In the genomic region with DNA sequence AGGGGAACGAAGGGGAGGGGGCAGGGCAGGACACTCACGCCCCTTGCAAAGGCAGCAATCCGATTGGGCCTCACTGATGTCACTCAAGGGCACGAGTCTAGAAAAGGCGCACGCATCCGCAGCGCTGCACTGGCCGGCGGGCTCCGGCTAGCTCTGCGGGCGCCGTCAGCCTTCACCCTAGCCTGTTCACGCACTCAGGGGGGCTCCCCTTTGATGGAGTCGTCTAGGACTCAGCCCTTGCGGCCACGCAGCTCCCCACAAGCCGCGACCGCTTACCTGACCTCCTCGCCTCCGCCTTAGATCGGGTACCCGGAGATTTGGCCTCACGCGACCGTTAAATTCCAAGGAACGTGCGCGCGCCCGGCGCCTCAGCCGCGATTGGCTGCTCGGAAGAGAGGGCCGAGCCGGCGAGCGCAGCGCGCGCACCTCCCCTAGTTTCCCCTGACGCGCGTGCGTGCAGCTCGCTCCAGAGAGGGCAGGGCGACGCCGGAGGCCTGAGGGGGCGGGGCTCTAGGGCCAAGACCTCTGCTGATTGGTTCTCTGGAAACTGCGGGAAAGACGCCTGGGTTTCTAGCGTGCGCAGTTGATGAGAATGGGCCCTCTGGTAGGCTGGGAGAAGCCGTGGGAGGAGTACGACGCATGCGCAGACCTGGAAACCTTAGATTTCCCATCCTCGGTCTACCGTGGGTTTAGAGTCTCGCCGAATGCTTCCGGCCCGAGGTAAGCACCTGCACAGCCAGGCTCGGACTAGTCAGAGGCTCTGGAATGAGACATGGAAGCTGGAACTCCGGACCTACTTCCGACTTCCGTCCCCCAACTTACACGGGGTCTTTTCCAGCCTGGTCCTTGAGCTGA, we compare ENCODE assay signal across 8 mouse cellular contexts. TPM values are rescaled to one million over a fixed set of nuclear protein-coding genes. Genes with fewer than 3 reads are reported as not detected.
DNase-seq lines count a peak whose midpoint lies in the region; ATAC-seq and TF ChIP-seq lines count a peak whose summit lies in the region.

A gene (minus strand): TSS at position 463 of the 855 bp plus-strand sequence.
A gene (plus strand): TSS at position 580 of the 855 bp plus-strand sequence.

- H3K4me3 ChIP-seq in ES-E14 (ENCODE audit: insufficient read depth in 1 of 2, low read depth in 1 of 2, low read length in 2 of 2, poor library complexity in 1 of 2, severe bottlenecking in 1 of 2), result peak within 1 kb of the TSS; percentile 84 to 96
- H3K4me3 ChIP-seq in forebrain, embryonic 15.5 days, result peak within 1 kb of the TSS; percentile 88
- peak within 1 kb of the TSS; percentile 90 for H3K4me3 ChIP-seq in lung, adult 2 months (replicated peaks; ENCODE audit: extremely low read depth, low read depth, low read length)

- TF ChIP-seq POLR2A in lung, adult 2 months (IDR thresholded peaks at IDR 0.05; ENCODE audit: borderline replicate concordance, extremely low read depth, low read depth, low read length), result peak; percentile 100

- H3K9me3 ChIP-seq in ES-E14 (ENCODE audit: control insufficient read depth, insufficient read depth, low read depth, low read length), result no peaks in the 10 kb centered on the region
- H3K9me3 ChIP-seq in forebrain, embryonic 15.5 days, result no peaks in the 10 kb centered on the region

- H3K27me3 ChIP-seq in forebrain, embryonic 15.5 days, result no peaks in the 10 kb centered on the region

- intact Hi-C loops in heart, postnatal 25 days (cut with DNase I), result loop anchor here (2.0 kb wide), 1 partner anchor 25 kb away; no protein-coding TSS in a partner anchor

- peak; percentile 98 for ATAC-seq in forebrain, embryonic 15.5 days (replicated peaks)
- ATAC-seq in neutrophil, adult 5-6 weeks (ENCODE audit: extremely low read depth, insufficient number of reproducible peaks, low FRiP score, poor library complexity, severe bottlenecking), result peak; percentile 93

- H3K4me2 ChIP-seq in forebrain, embryonic 15.5 days (replicated peaks), result peak within 1 kb of the TSS; percentile 93

- H3K27ac ChIP-seq in ES-E14 (ENCODE audit: insufficient read depth, low read depth, low read length, poor library complexity, severe bottlenecking), result peak within 1 kb of the TSS; percentile 94
- peak within 1 kb of the TSS; percentile 99 for H3K27ac ChIP-seq in forebrain, embryonic 15.5 days (replicated peaks)

- no peak for TF ChIP-seq CTCF in lung, adult 2 months (IDR thresholded peaks at IDR 0.05; ENCODE audit: insufficient read depth, low read length)

- DNase-seq in ES-E14 (ENCODE audit: low read depth, low spot score), result peak; percentile 99
- DNase-seq in cerebellum, adult 11-12 months, result peak; percentile 100
- peak; percentile 99 for DNase-seq in heart, postnatal 25 days (ENCODE audit: low spot score)
- DNase-seq in layer of hippocampus, adult 18-20 months (ENCODE audit: low spot score in 2 of 2), result peak; percentile 100
- peak; percentile 99 for DNase-seq in lung, adult 2 months
- DNase-seq in thymus, adult 18-20 months, result peak; percentile 99 to 100

- in situ Hi-C loops in ES-E14 (cut with MboI; ENCODE audit: low sequenced_read_pairs in 2 of 2, unreplicated experiment in 2 of 2), result no loop called here

- peaks cover 0 to 2% of the 10 kb centered on the region in 2 experiments; a peak in 2 of 4 replicates for H3K4me1 ChIP-seq in ES-E14 (ENCODE audit: control insufficient read depth in 2 of 2, insufficient read depth in 2 of 2, low read length in 2 of 2, poor library complexity in 1 of 2)
- H3K4me1 ChIP-seq in forebrain, embryonic 15.5 days, result peaks cover 23% of the 10 kb centered on the region
- 0 out of 2 replicates have a peak, but pooled peaks cover 2% of the 10 kb centered on the region for H3K4me1 ChIP-seq in lung, adult 2 months (ENCODE audit: control insufficient read depth, insufficient read depth, low read length)

- under 1% methylated on average over 72 of the region's 72 CpGs for WGBS in forebrain, embryonic 15.5 days
- WGBS in lung, adult 2 months, result under 1% methylated on average over 72 of the region's 72 CpGs

- no peaks in the 10 kb centered on the region for H3K36me3 ChIP-seq in ES-E14 (ENCODE audit: control insufficient read depth, insufficient read depth, low read length, poor library complexity, severe bottlenecking)
- H3K36me3 ChIP-seq in forebrain, embryonic 15.5 days, result peaks cover 13% of the 10 kb centered on the region; the same call in 1 of the 2 replicates

- peak within 1 kb of the TSS; percentile 97 for H3K9ac ChIP-seq in ES-E14 (ENCODE audit: insufficient read depth, low read depth, low read length, poor library complexity, severe bottlenecking)
- H3K9ac ChIP-seq in forebrain, embryonic 15.5 days (replicated peaks), result peak within 1 kb of the TSS; percentile 84

TF ChIP-seq in ES-E14, 5 proteins besides CTCF, POLR2A, EP300 and RAD21:
- TF ChIP-seq ZNF384 (IDR thresholded peaks at IDR 0.05; ENCODE audit: low read depth, low read length) (no peak), ZC3H11A (IDR thresholded peaks at IDR 0.05; ENCODE audit: borderline replicate concordance, low read depth, low read length) (no peak), HCFC1 (IDR thresholded peaks at IDR 0.05; ENCODE audit: borderline replicate concordance, insufficient read depth, low read length) (peak; percentile 75; the same call in 1 of the 2 replicates), CHD2 (IDR thresholded peaks at IDR 0.05; ENCODE audit: low read depth, low read length) (peak; percentile 88), MAFK (IDR thresholded peaks at IDR 0.05; ENCODE audit: insufficient read depth, low read depth, low read length) (0 out of 2 replicates have a peak, but pooled peaks have one; percentile 12)

RNA-seq across cellular contexts. Expression of the first gene that starts in this region (rescaled TPM):
- total RNA-seq in ES-E14 (2012; rRNA removed), result 15.8 and 18.0 TPM in 2 replicates
- 16.4 and 17.6 TPM in 2 replicates for polyA plus RNA-seq in forebrain, embryonic 15.5 days (2015; fragmentation: Nextera tagmentation; extraction: Ambion mirVana)
- total RNA-seq in heart, postnatal 25 days (2021), result 1 to 10 TPM; 4.0 to 4.6 TPM
- total RNA-seq in layer of hippocampus, adult 18-20 months (2021), result 10 to 100 TPM; 16.6 to 18.6 TPM
- polyA plus RNA-seq in lung, adult 2 months (2012; rRNA removed), result 2.4 and 3.3 TPM in 2 replicates
- 14.0 and 18.3 TPM in 2 replicates for total RNA-seq in neutrophil, adult 5-6 weeks (2017)

RNA-seq across cellular contexts. Expression of the second gene that starts in this region (rescaled TPM):
- total RNA-seq in ES-E14 (2012; rRNA removed), result 4.3 and 7.3 TPM in 2 replicates
- 19.0 and 22.6 TPM in 2 replicates for polyA plus RNA-seq in forebrain, embryonic 15.5 days (2015; fragmentation: Nextera tagmentation; extraction: Ambion mirVana)
- total RNA-seq in heart, postnatal 25 days (2021), result 10 to 100 TPM; 10.5 to 13.6 TPM
- 10 to 100 TPM; 14.6 to 16.3 TPM for total RNA-seq in layer of hippocampus, adult 18-20 months (2021)
- 3.4 and 3.7 TPM in 2 replicates for polyA plus RNA-seq in lung, adult 2 months (2012; rRNA removed)
- total RNA-seq in neutrophil, adult 5-6 weeks (2017), result 5.5 and 6.9 TPM in 2 replicates

Comparison
In these comparisons a context has a peak if more than half of its experiments do, and no peak if none do; other contexts are left out.
1. Peak in every context shown above with its lines: DNase-seq, ATAC-seq, H3K4me3 ChIP-seq and H3K27ac ChIP-seq.